Mouse (Mus musculus) megakaryocyte, embryonic 14.5 days (primary cell): ENCODE measurements around the gene Btnl10.

Source experiments
- FLI1 ChIP-seq: IDR thresholded peaks from 2 replicates; pipeline ENCODE4 v1.6.1; 2012; ENCODE audit warnings: low read length, inconsistent platforms, mixed read lengths
- GATA1 ChIP-seq: IDR thresholded peaks from 3 replicates; pipeline ENCODE4 v1.6.1; 2012; ENCODE audit warnings: mixed read lengths, low read length, inconsistent platforms, borderline replicate concordance

- TF ChIP-seq GATA1: no peak
- TF ChIP-seq FLI1: no peak
Measured at GRCm38 (mm10) chr11:58967346-58967745, 49.6 kb downstream of the Btnl10 start.
